Mouse (Mus musculus) erythroid progenitor cell, adult 5-6 weeks (primary cell): ENCODE data around the gene Cytl1. TPM values are rescaled to one million over a fixed set of nuclear protein-coding genes. Genes with fewer than 3 reads are reported as not detected.

Experiments
- ATAC-seq: replicated peaks from 2 replicates; pipeline ENCODE4 v1.8.0; 2016; ENCODE audit warnings: moderate number of reproducible peaks, mild to moderate bottlenecking, moderate TSS enrichment, inconsistent platforms; ENCODE audit not compliant: poor library complexity, low FRiP score, severe bottlenecking
- total RNA-seq, 2 experiments: library from RNA; stranded (forward) in 1 of 2; stranded (reverse) in 1 of 2; fragments of 150-400 nt in 1 of 2; fragments of 186-747, 209-891 nt in 1 of 2; gene quantifications; 2 replicates each; pipeline versions ENCODE4 v1.2.3 to v1.2.4; 2015 to 2017; ENCODE audit warnings: low replicate concordance in 2 of 2

The Cytl1 gene
- total RNA-seq (2015; ENCODE audit: low replicate concordance) (not detected in 2 replicates), total RNA-seq (2017; ENCODE audit: low replicate concordance) (not detected in 2 replicates)

DNA sequence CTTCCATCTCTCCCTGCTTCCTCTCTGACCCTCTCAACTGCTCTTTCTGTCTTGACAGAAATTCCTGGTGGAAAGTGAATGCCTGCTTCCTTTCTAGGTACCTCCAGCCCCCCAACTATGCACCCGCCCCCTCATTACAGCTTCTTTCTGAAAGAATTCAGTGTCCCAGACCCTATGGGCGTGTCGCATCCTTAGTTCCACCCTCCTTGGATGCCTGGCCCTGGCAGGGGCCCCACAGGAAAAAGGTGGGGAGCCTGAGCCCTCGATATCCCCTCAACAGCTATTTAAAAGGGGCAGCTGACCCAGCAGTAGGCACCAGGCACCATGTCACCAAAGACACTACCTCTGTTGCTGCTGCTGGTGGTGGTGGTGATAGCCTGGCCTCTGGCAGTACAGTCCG, at the start of gene Cytl1:
Gene Cytl1 (plus strand): TSS at position 296 of the 400 bp plus-strand sequence.
- no peak for ATAC-seq

GRCm38 (mm10) chr5:37692759-37693158, 42.6 kb upstream of the Cytl1 start:
- no peak for ATAC-seq

DNA sequence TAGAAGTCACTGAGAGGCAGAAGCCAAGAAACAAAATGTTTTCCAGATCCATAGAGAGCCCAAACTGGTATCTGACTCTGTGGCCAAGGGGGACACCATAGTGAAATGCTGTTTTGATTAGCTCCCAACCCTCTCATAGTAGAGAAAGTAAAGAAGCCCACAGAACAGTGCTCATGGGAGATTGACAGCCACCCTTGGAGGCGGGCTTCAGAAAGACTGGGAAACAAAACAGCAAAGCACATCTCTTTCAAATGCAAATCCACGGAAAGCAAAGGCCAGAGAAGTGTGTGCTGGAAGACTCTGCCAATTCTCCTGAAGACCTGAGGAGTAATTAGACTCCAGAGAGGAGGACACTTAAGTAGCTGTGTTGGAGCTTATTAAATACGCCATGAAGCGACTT, 39.5 kb upstream of the Cytl1 start:
- no peak for ATAC-seq

GRCm38 (mm10) chr5:37697286-37697685, 38.0 kb upstream of the Cytl1 start:
- no peak for ATAC-seq

- no peak for ATAC-seq
Observed at GRCm38 (mm10) chr5:37699757-37700156, 35.6 kb upstream of the Cytl1 start.

DNA sequence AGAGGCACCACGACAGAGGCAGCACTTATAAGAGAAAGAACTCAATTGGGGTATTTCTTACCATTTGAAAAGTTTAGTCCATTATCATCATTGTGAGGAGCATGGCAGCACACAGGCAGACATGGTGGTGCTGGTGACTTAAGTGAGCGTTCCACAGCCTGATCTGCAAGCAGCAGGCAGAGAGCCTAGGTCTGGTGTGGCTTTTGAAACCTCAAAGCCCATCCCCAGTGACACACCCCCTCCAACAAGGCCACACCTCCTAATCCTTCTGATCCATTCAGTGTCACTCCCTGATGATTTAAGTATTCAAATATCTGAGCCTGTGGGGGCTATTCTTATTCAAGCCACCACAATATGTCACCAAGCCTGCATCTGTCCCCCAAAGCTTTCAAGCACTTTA, 30.4 kb upstream of the Cytl1 start:
- no peak for ATAC-seq

DNA sequence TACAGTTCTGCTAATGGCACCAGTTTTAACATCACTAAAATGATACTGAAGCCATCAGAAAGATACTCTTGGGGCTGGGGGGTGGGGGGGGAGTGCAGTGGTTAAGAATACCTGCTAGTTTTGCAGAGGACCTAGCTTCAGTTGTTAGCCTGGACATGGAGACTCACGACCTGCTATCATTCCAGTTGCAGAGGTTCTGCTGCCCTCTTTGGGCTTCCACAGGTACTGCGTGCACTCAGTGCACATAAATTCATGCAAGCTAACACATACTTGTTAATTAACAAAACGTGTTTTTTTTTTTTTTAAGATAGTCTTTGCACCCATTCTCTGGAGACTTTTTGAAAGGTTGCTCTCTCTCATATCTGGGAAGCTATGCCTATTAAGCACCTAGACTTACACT, 27.2 kb upstream of the Cytl1 start:
- no peak for ATAC-seq

- ATAC-seq = no peak
Observed at GRCm38 (mm10) chr5:37709257-37709904, 25.9 kb upstream of the Cytl1 start.

- ATAC-seq = no peak
Observed at GRCm38 (mm10) chr5:37716505-37717372, 18.6 kb upstream of the Cytl1 start, which contains the start of gene Stk32b. Stk32b (minus strand) TSS chr5:37717171.

GRCm38 (mm10) chr5:37717384-37717963, 17.8 kb upstream of the Cytl1 start:
- no peak for ATAC-seq

- no peak for ATAC-seq
Observed at GRCm38 (mm10) chr5:37720670-37721069, 14.6 kb upstream of the Cytl1 start.

GRCm38 (mm10) chr5:37725220-37725886, 10.0 kb upstream of the Cytl1 start:
- ATAC-seq = no peak

DNA sequence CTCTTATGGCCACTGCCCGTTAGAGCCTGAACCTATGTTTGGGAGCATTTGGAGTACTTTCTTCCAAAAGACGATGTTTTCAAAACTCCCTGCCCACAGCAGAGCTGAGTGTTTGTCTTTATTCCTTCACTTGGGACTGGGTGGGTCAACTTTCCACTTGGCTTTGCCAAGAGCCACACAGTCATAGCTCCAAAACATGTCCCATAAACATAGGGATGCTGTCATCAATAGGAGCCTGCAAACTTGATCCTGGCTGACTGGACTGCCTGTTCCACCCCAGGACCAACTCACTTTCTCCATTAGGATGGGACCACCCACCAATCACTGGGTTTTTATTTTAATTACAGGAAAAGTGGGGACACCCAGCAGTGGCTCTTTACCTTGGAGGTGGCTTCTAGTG, 4.5 kb upstream of the Cytl1 start:
- ATAC-seq = no peak

DNA sequence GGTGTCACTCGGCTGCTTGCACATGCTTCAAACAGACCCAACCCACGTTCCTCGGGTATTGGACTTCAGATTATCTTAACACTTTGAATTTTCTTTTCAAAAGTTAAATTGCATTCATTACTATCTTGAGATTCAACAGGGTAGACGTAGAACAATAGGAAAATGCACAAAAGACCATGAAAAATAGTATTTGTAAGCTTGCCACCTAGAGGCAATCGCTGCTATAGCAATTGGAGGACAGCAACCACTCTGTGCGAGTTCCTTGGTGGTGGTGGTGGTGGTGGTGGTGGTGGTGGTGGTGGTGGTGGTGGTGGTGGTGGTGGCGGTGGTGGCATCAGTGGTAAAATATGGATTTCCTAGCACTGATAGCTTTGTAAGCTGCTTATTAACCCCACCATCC, 894 bp downstream of the Cytl1 start:
- no peak for ATAC-seq

DNA sequence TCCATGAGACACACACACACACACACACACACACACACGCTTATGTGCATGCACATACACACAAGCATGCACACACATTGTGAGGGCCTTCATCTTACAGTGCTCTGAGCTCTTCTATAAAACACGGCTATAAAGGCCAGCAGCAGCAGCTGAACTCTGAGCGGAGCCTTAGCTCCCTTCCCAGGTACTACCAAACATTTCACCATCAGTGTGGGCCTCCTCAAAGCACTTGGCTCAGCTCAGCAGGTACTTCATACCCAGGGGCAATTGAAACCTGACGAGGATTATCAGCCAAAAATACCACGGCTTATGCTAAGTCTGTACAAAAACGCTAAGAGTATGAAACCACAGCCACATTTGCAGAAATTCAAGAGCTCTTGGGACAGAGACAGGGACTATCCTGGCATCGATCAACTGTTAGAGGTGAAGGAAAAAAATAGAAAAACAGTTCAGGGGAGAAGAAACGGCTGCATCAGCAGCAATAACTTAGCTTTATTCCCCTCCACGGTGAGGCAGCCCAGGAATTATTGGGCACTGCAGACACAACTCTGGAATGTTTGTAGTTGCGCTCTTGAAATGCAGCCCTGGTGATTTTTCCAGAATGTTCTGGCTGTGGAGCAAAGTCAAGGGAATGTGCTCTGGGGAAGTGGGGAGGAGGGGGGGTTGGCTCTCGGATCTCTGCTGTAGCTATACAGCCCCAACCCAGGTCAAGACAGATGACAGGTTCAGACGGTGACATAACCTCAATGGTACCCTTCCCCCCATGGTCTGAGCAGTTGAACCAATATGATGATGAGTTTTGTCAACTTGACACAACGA, 8.8 kb downstream of the Cytl1 start:
- ATAC-seq = no peak

- ATAC-seq = no peak
Observed at GRCm38 (mm10) chr5:37752027-37752967, 17.0 kb downstream of the Cytl1 start.

- no peak for ATAC-seq
Observed at GRCm38 (mm10) chr5:37753366-37753765, 18.0 kb downstream of the Cytl1 start.

- ATAC-seq = no peak
Observed at GRCm38 (mm10) chr5:37762046-37762445, 26.7 kb downstream of the Cytl1 start.
